Mouse (Mus musculus) CH12.LX (cell line): ENCODE measurements around the gene Ubap2.

Source experiments
- CTCF ChIP-seq, 2 experiments: IDR thresholded peaks in 1 of 2; conservative IDR thresholded peaks in 1 of 2; 2 replicates each; pipeline ENCODE4 v1.5.1; 2011 to 2012; ENCODE audit warnings: low read depth in 2 of 2, low read length in 2 of 2, improper control_type of control experiment in 1 of 2, inconsistent platforms in 1 of 2, mild to moderate bottlenecking in 1 of 2, moderate library complexity in 1 of 2
- E2F4 ChIP-seq: IDR thresholded peaks from 2 replicates; pipeline ENCODE4 v1.6.1; 2011; ENCODE audit warnings: low read depth, low read length, improper control_type of control experiment; ENCODE audit not compliant: insufficient replicate concordance
- MXI1 ChIP-seq: IDR thresholded peaks from 2 replicates; pipeline ENCODE4 v1.6.1; 2011; ENCODE audit warnings: mild to moderate bottlenecking, low read depth, low read length, improper control_type of control experiment
- ZMIZ1 ChIP-seq: IDR thresholded peaks from 2 replicates; pipeline ENCODE4 v1.6.1; 2012; ENCODE audit warnings: low read depth, mild to moderate bottlenecking, inconsistent platforms, low read length, improper control_type of control experiment

GRCm38 (mm10) chr4:41304302-41304701 lies 29.4 kb upstream of the Ubap2 start:
- TF ChIP-seq E2F4 (no peak), MXI1 (no peak), CTCF (conservative IDR thresholded peaks at IDR 0.05 in 1 of 2, IDR thresholded peaks at IDR 0.05 in 1 of 2; ENCODE audit: low read depth in 2 of 2, low read length in 2 of 2) (no peak), ZMIZ1 (no peak)
